Mouse (Mus musculus) lung, embryonic 16.5 days (tissue): ENCODE measurements at regions not wholly inside any gene's neighbourhood (a gene's known extent, or its start where the extent isn't known, plus 50 kb on each side); places are given as distances from the start of the nearest gene placed in this dataset.
"Not testable (repeated sequence)": the region's sequence is repeated elsewhere in the genome, so short reads cannot be mapped to it uniquely, and the experiment has no call there.

Source experiments
- ATAC-seq: fragments of 200-750 bp; cut with Nextera tagmentation; 2 replicates; pipeline ENCODE4 v1.8.0; 2017; ENCODE audit warnings: low read depth, mild to moderate bottlenecking, moderate library complexity
- H3K27ac ChIP-seq: fragments of 300-500 bp; sonication (generic); 2 replicates; pipeline ENCODE4 v1.5.1; 2014; ENCODE audit warnings: mild to moderate bottlenecking, control low read depth, low read length
- H3K27me3 ChIP-seq: fragments of 300-500 bp; sonication (generic); 2 replicates; pipeline ENCODE4 v1.6.1; 2014; ENCODE audit warnings: low read depth, low read length, mixed read lengths; ENCODE audit not compliant: control insufficient read depth, insufficient read depth
- H3K36me3 ChIP-seq: fragments of 300-500 bp; sonication (generic); 2 replicates; pipeline ENCODE4 v1.6.1; 2014; ENCODE audit warnings: low read length; ENCODE audit not compliant: control insufficient read depth, insufficient read depth
- H3K4me1 ChIP-seq: fragments of 300-500 bp; sonication (generic); replicated peaks from 2 replicates; pipeline ENCODE4 v1.6.1; 2014; ENCODE audit warnings: low read length, mixed read lengths; ENCODE audit not compliant: control insufficient read depth, insufficient read depth
- H3K4me2 ChIP-seq: fragments of 300-500 bp; sonication (generic); 2 replicates; pipeline ENCODE4 v1.6.1; 2014; ENCODE audit warnings: low read depth, low read length, control low read depth
- H3K4me3 ChIP-seq: fragments of 300-500 bp; sonication (generic); 2 replicates; pipeline ENCODE4 v1.5.1; 2014; ENCODE audit warnings: mild to moderate bottlenecking, low read length, control low read depth
- H3K9ac ChIP-seq: fragments of 300-500 bp; sonication (generic); 2 replicates; pipeline ENCODE4 v1.6.1; 2014; ENCODE audit warnings: low read length, control low read depth
- H3K9me3 ChIP-seq: fragments of 300-500 bp; sonication (generic); 2 replicates; pipeline ENCODE4 v1.6.1; 2016; ENCODE audit warnings: low read length; ENCODE audit not compliant: control insufficient read depth
- WGBS: fragments of 180-500 bp; shearing (Covaris S2); extraction: QIAGEN DNeasy Blood & Tissue Kit; methylation state at CpG from one replicate; pipeline ENCODE4 v1.1.7; 2014; 5-methylcytosine and 5-hydroxymethylcytosine counted together

DNA sequence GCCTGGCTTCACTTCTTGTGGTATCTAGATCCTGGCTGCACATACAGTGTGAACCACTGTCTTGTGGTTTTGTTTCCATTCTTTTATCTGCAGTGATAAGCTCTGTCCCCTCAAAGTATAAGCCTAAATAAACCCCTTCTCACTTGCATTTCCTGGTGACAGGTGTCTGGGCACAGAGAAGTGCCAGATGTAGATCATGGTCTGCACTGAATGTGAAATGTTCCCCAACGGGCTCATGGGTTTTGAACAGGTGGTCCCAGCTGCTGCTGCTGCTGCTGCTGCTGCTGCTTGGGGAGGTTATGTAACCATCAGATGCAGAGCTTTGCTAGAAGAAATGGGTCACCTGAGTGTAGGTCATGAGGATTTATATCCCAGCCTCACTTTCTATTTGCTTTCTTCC lies 259.3 kb upstream of the Tgfbr2 start:
- no peaks in the 10 kb centered on the region for H3K27me3 ChIP-seq
- H3K4me2 ChIP-seq: no peak overlapping the region
- ATAC-seq: no peak

DNA sequence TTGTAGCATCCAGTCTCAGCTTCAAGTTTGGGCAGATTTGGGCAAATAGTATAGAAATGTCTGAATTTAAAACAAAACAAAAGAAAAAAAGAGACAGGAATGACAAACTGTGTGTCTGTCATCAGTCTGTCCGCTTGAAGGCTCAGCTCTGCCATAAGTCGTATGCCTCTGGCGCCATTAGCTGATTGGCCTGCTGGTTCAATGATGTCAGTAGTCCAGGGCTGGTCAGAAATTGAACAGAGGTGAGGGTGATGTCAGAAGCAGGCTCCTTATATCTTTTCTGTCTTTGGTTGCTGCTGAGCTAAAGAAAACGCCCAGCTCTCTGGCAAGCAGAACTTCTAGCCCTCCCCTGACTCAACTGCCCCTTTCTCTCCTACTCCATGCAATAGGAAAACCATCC lies 253.9 kb upstream of the Tgfbr2 start:
- H3K27me3 ChIP-seq: no peaks in the 10 kb centered on the region
- H3K36me3 ChIP-seq: no peaks in the 10 kb centered on the region
- 83% methylated on average over 4 of the region's 4 CpGs for WGBS
- no peak overlapping the region for H3K4me3 ChIP-seq
- H3K4me1 ChIP-seq: peaks cover 4% of the 10 kb centered on the region; the same call in 1 of the 2 replicates
- no peak for ATAC-seq
- no peak overlapping the region for H3K4me2 ChIP-seq
- H3K9ac ChIP-seq: no peak overlapping the region
- no peaks in the 10 kb centered on the region for H3K9me3 ChIP-seq
- H3K27ac ChIP-seq: no peak overlapping the region

More for the DNA sequence above, 259.3 kb upstream of the Tgfbr2 start:
- Histone ChIP-seq H3K4me1 (no peaks in the 10 kb centered on the region), H3K9ac (no peak overlapping the region), H3K36me3 (no peaks in the 10 kb centered on the region), H3K4me3 (no peak overlapping the region), H3K9me3 (no peaks in the 10 kb centered on the region), H3K27ac (no peak overlapping the region)
- 57% methylated on average over 1 of the region's 1 CpGs for WGBS

DNA sequence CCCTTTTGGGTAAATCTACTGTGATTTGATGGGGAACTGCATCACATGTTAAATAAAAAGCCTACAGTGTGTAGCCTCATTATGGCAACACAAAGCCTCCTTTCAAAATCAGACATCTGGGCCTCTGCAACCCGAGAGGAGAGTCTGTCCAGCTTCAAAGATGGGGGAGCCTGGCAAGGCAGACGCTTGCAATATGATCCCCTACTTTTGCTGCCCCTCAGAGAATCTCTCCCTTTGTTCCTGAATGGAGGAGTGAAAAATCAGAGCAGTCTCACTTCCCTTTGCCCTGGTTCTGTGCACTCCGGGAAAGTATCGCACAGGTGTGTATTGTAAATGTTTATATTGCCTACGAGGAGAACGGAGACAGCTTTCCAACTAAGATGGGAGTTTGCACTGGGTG lies 253.3 kb upstream of the Tgfbr2 start:
- Histone ChIP-seq H3K27me3 (no peaks in the 10 kb centered on the region), H3K36me3 (no peaks in the 10 kb centered on the region), H3K9me3 (no peaks in the 10 kb centered on the region), H3K4me3 (no peak overlapping the region), H3K9ac (no peak overlapping the region), H3K27ac (no peak overlapping the region), H3K4me1 (peaks cover 4% of the 10 kb centered on the region; the same call in 1 of the 2 replicates), H3K4me2 (no peak overlapping the region)
- WGBS: 20% methylated on average over 6 of the region's 6 CpGs
- no peak for ATAC-seq

DNA sequence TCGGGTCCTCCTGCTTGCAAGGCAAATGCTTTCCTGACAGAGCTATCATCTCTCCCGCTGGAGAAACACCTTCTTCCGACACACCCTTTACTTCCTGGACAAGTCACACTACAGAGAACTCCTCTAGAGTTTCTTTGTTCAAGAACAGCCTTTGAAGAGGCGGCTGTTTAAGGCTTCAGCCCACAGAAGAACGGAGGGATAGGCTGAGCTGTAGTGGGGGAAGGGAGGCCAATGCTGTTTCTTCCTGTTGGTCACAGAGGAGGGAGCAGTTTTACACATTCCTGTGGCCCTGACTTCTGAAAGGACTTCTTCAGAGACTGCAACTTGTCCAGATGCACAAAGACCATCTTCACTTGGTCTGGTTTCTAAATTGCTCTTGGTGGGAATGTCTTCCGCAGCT lies 252.1 kb upstream of the Tgfbr2 start:
- Histone ChIP-seq H3K27ac (no peak overlapping the region), H3K4me1 (peaks cover 4% of the 10 kb centered on the region; the same call in 1 of the 2 replicates), H3K4me3 (no peak overlapping the region), H3K9ac (no peak overlapping the region), H3K27me3 (no peaks in the 10 kb centered on the region), H3K36me3 (no peaks in the 10 kb centered on the region), H3K9me3 (no peaks in the 10 kb centered on the region), H3K4me2 (no peak overlapping the region)
- ATAC-seq: no peak
- 39% methylated on average over 6 of the region's 6 CpGs for WGBS

DNA sequence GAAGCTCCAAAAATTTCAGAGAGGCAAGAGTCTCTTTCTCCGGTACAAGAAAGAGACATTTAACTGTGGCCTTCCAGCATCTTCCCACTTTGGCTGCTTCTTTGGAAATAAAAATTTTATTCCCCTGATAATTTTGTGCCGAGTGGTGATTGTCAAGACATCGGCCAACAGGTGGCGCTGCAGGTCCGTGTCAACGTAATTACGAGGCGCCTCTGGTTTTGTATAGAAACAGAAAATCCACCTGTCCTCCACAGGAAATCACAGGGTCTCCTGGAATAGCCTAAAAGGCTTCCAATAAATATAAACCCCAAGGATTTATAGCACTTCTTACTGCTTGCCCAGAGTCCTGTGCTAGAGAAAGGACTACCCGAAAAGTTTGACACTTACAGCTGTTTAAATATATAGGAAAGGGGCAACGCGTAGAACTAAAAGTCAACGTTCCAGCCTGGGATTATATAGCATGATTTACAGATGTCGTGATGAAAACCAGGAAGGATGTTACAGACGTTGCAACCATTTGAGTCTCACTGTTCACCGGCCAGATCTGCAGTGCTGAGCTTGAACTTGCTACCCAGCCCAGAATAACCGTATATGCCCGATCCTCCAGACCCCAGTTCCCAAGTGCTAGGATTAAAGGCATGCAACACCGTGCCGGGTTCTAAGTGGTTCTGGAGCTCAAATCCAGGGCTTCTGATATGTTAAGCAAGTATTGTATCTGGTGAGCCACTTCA lies 251.3 kb upstream of the Tgfbr2 start:
- no peaks in the 10 kb centered on the region for H3K9me3 ChIP-seq
- 45% methylated on average over 19 of the region's 19 CpGs for WGBS
- H3K36me3 ChIP-seq: no peaks in the 10 kb centered on the region
- ATAC-seq: no peak
- no peak overlapping the region for H3K4me3 ChIP-seq
- H3K9ac ChIP-seq: no peak overlapping the region
- no peak overlapping the region for H3K4me2 ChIP-seq
- H3K27ac ChIP-seq: no peak overlapping the region
- H3K27me3 ChIP-seq: no peaks in the 10 kb centered on the region
- peaks cover 4% of the 10 kb centered on the region; the same call in 1 of the 2 replicates for H3K4me1 ChIP-seq

DNA sequence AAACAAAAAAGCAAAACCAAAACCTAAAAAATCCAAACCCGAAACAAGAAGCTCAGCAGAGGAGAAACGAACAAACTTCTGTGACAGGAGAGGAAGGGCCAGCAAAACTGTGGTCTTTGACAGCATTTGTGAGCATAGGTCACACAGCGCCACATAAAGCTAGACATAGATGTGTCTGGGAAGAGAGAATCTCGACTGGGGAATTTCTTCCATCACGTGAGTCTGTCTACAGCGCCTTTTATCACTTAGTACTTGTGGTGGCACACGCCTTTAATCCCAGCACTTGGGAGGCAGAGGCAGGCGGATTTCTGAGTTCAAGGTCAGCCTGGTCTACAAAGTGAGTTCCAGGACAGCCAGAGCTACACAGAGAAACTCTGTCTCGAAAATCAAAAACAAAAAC lies 250.2 kb upstream of the Tgfbr2 start:
- not testable (repeated sequence) for H3K27me3 ChIP-seq, H3K9ac ChIP-seq, ATAC-seq, H3K4me3 ChIP-seq, H3K36me3 ChIP-seq, H3K27ac ChIP-seq, H3K4me1 ChIP-seq, H3K9me3 ChIP-seq, H3K4me2 ChIP-seq
- WGBS: 78% methylated on average over 9 of the region's 9 CpGs

DNA sequence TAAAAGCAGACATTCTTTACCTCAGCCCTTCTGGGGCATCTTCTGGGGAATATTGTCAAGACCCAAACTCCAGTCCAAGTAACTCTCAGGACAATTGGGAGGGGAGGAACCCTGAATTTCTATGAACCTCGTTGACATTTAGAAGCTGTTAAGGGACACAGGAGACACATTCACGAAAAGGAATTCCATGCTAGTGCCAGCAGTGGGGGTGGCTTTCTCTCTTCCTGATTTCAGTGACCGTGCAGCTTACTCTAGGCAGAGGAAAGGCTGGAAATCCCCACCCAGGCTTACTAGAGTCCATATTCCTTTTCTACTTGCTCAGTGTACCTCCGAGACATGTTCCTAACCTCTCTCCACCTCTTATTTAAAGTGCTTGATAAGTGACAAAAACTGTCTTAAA lies 239.9 kb upstream of the Tgfbr2 start:
- H3K36me3 ChIP-seq: no peaks in the 10 kb centered on the region
- no peak for ATAC-seq
- 41% methylated on average over 4 of the region's 4 CpGs for WGBS
- H3K27me3 ChIP-seq: no peaks in the 10 kb centered on the region
- no peak overlapping the region for H3K4me3 ChIP-seq
- no peak overlapping the region for H3K4me2 ChIP-seq
- no peak overlapping the region for H3K9ac ChIP-seq
- H3K9me3 ChIP-seq: no peaks in the 10 kb centered on the region
- H3K4me1 ChIP-seq: no peaks in the 10 kb centered on the region
- no peak overlapping the region for H3K27ac ChIP-seq

DNA sequence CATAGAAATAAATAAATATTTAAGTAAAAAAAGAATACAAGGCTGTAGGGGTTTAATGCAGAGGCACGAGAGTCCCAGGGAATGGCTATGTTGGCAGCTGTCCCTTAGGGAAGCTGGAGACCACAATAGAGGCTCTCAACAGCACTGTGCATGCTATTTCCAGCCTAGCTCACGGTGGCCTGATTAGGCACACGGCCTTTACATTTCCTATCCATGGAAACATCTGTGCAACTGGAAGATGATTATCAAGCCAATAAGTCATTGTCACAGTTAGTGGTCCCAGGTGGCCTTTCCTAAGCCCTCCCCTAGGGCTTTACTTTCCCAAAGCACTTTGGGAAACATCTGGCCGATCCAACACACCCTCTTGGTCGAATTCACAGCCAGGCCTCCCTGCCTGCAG lies 235.9 kb upstream of the Tgfbr2 start:
- Histone ChIP-seq H3K9me3 (0 out of 2 replicates have a peak, but pooled peaks cover 2% of the 10 kb centered on the region), H3K27me3 (no peaks in the 10 kb centered on the region), H3K4me1 (no peaks in the 10 kb centered on the region), H3K36me3 (no peaks in the 10 kb centered on the region), H3K4me2 (no peak overlapping the region), H3K4me3 (no peak overlapping the region), H3K27ac (no peak overlapping the region), H3K9ac (no peak overlapping the region)
- 64% methylated on average over 5 of the region's 5 CpGs for WGBS
- ATAC-seq: peak; percentile 61

DNA sequence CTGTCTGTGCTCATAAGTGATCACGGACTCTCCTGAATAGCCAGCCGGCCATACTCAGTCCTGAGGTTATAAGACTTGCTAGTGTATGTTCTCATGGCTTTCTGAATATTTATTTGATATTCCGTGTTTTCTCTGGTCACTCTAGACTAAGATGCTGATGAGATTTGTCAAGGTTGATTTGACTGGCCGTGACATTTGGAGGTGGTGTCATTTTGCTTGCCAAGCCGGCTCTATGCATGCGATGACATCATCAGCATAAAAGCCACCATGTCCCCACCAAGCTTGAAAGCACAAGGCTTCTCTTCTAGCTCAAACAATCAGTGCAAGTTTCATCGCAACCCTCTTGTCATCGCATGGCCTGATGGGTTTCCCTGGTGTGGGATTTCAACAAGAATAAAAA lies 235.3 kb upstream of the Tgfbr2 start:
- no peak overlapping the region for H3K9ac ChIP-seq
- H3K27me3 ChIP-seq: no peaks in the 10 kb centered on the region
- H3K4me1 ChIP-seq: no peaks in the 10 kb centered on the region
- WGBS: 89% methylated on average over 8 of the region's 8 CpGs
- no peak for ATAC-seq
- H3K36me3 ChIP-seq: no peaks in the 10 kb centered on the region
- 0 out of 2 replicates have a peak, but pooled peaks cover 2% of the 10 kb centered on the region for H3K9me3 ChIP-seq
- no peak overlapping the region for H3K4me3 ChIP-seq
- no peak overlapping the region for H3K4me2 ChIP-seq
- no peak overlapping the region for H3K27ac ChIP-seq
